Mouse (Mus musculus) kidney, adult 2 months (tissue): ENCODE results near the gene Baiap3.

Experiments used
- CTCF ChIP-seq: fragments of 200-500 bp; conservative IDR thresholded peaks from 2 replicates; pipeline ENCODE4 v1.5.1; 2011; ENCODE audit warnings: low read depth, mild to moderate bottlenecking, control low read depth, low read length, moderate library complexity, mixed read lengths; ENCODE audit not compliant: insufficient read depth, insufficient read length
- POLR2A ChIP-seq: fragments of 200-500 bp; IDR thresholded peaks from one replicate; pipeline ENCODE4 v1.6.1; 2011; ENCODE audit warnings: low read depth, low read length, control low read depth

- TF ChIP-seq POLR2A (no peak), CTCF (no peak)
Observed at GRCm38 (mm10) chr17:25219492-25220295, 36.5 kb downstream of the Baiap3 start.
